25 mouse cellular contexts compared by ENCODE assay signal in genomic region chr7:14438029-14438428, GRCm38 (mm10). TPM values are rescaled to one million over a fixed set of nuclear protein-coding genes. Genes with fewer than 3 reads are reported as not detected.
"Had no signal": no experiment of that assay in that cellular context is flagged by ENCODE, and none has a peak within 500 bp of the region (broad histone marks: within the 10 kb centered on the region; RNA-seq: fewer than 3 reads in every experiment).

No protein-coding gene starts in this region.

- H3K4me2 ChIP-seq: lung, embryonic 14.5 days; midbrain, embryonic 11.5 days; midbrain, embryonic 13.5 days; midbrain, embryonic 15.5 days; neural tube, embryonic 12.5 days; stomach, embryonic 15.5 days had no signal

- DNase-seq: lung, adult 18-20 months; lung, embryonic 14.5 days; lung, postnatal 10 days; lung, postnatal 36 days; right cerebral cortex, postnatal 14 days; thymus, adult 2 months; thymus, postnatal 25 days; thymus, postnatal 4 days had no signal

- ATAC-seq: midbrain, embryonic 13.5 days; midbrain, embryonic 15.5 days had no signal

- H3K27ac ChIP-seq: macrophage; midbrain, embryonic 13.5 days; midbrain, embryonic 15.5 days; neural tube, embryonic 12.5 days; stomach, embryonic 15.5 days; stomach, postnatal 0 days had no signal

- H3K36me3 ChIP-seq: midbrain, embryonic 13.5 days; midbrain, embryonic 15.5 days; neural tube, embryonic 12.5 days; stomach, embryonic 15.5 days had no signal

- H3K9ac ChIP-seq: lung, embryonic 14.5 days; midbrain, embryonic 13.5 days; midbrain, embryonic 15.5 days; neural tube, embryonic 12.5 days; stomach, embryonic 15.5 days had no signal

- H3K27me3 ChIP-seq: megakaryocyte, embryonic 14.5 days; midbrain, embryonic 13.5 days; midbrain, embryonic 15.5 days; neural tube, embryonic 12.5 days; stomach, embryonic 15.5 days had no signal

- H3K4me3 ChIP-seq: megakaryocyte, embryonic 14.5 days; midbrain, embryonic 13.5 days; midbrain, embryonic 15.5 days; neural tube, embryonic 12.5 days; stomach, embryonic 15.5 days had no signal

- H3K4me1 ChIP-seq: megakaryocyte, embryonic 14.5 days; midbrain, embryonic 13.5 days; midbrain, embryonic 15.5 days; neural tube, embryonic 12.5 days; stomach, embryonic 15.5 days had no signal

RNA-seq across cellular contexts. Expression of gene Sult2a8, which starts 8.5 kb away (rescaled TPM):
- total RNA-seq: megakaryocyte progenitor cell, adult 5-6 weeks; midbrain, postnatal 0 days; monocyte, adult 5-6 weeks; neutrophil, adult 5-6 weeks had no signal
- polyA plus RNA-seq: lung, embryonic 14.5 days; lung, embryonic 16.5 days; macrophage; midbrain, embryonic 11.5 days; midbrain, embryonic 13.5 days; midbrain, embryonic 15.5 days; midbrain, postnatal 0 days; neural tube, embryonic 12.5 days; neural tube, embryonic 14.5 days; spleen, adult 2 months; stomach, postnatal 0 days; testis, adult 2 months; thymus, adult 2 months; urinary bladder, adult 2 months had no signal

RNA-seq across cellular contexts. Expression of gene Sult2a7, which starts 56.0 kb away (rescaled TPM):
- total RNA-seq: megakaryocyte progenitor cell, adult 5-6 weeks; midbrain, postnatal 0 days; monocyte, adult 5-6 weeks; neutrophil, adult 5-6 weeks had no signal
- polyA plus RNA-seq: lung, embryonic 14.5 days; lung, embryonic 16.5 days; macrophage; midbrain, embryonic 11.5 days; midbrain, embryonic 13.5 days; midbrain, embryonic 15.5 days; midbrain, postnatal 0 days; neural tube, embryonic 12.5 days; neural tube, embryonic 14.5 days; spleen, adult 2 months; stomach, embryonic 15.5 days; stomach, postnatal 0 days; thymus, adult 2 months; urinary bladder, adult 2 months had no signal
